Mouse (Mus musculus): ENCODE data around the gene Tedc1. TPM values are rescaled to one million over a fixed set of nuclear protein-coding genes. Genes with fewer than 3 reads are reported as not detected.
A peak's percentile ranks its signal among the peaks of the same experiment; 100 is the strongest.

The Tedc1 gene
- total RNA-seq (2021): 1 to 10 TPM in 1 of 2 experiments, under 1 TPM in 1; 0.82 to 1.5 TPM

DNA sequence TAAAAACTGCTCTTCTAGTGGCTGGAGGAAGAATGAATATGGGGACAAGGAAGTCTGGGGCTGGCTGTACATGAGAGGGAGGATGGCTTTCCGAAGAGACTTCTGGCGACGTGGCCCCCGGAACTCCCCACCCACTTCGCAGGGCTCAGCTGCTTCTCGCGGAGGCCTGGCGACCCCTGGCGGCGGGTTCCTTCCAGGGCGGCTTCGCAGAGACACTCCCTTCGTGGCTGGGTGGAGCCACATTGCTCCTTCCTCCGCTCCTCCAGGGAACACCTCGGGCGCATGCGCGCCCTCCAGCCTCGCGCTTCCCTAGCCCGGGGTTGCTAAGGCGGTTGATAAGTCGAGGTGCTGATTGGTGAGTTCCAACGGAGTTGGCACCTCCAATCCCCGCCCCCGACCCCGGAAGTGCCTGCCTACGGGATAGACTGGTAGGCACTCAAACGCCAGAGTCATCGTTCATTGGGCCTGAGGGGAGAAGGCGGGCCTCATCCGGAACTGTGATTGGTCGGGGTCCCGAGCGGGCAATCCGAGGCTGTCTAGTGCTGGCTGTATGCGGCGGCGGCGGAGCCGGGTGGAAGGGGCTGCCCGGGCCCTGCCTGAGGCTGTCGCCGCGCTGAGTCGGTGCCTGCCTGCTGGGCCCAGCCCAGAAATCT, at the start of gene Tedc1:
TSS of gene Tedc1 (plus strand) at position 535 of the 653 bp plus-strand sequence.
- peak; percentile 99 for DNase-seq

DNA sequence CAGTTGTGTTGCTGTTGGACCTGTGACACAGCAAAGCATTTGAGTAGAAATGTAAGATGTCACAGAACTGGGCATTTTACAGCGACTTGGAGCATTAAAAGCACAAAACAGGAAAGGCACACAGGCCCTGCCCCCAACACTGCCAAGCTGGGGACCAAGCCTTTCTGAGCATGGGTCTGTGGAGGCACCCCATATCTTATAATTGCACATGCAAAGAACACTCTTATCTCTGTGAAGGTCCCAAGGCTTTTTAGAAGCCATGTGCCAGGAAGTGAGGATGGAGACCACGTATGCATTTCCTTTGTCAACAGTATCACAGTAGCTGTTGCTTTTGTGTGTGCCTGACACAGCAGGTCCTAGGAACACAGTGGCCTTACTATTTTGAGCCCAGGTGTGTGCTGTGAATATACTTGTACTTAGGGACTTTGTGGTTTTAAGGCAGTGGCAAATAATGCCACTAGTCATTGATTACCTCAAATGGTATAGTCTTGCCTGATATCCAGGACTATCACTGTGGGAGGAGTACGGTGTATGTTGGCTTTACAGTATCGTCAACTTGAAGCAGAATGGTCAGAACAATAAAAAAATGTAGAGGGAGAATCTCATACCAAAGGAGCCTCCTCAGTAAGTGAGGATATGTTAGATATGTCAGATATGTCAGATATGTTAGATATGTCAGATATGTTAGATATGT, 48.6 kb upstream of the Tedc1 start:
- no peak for DNase-seq

DNA sequence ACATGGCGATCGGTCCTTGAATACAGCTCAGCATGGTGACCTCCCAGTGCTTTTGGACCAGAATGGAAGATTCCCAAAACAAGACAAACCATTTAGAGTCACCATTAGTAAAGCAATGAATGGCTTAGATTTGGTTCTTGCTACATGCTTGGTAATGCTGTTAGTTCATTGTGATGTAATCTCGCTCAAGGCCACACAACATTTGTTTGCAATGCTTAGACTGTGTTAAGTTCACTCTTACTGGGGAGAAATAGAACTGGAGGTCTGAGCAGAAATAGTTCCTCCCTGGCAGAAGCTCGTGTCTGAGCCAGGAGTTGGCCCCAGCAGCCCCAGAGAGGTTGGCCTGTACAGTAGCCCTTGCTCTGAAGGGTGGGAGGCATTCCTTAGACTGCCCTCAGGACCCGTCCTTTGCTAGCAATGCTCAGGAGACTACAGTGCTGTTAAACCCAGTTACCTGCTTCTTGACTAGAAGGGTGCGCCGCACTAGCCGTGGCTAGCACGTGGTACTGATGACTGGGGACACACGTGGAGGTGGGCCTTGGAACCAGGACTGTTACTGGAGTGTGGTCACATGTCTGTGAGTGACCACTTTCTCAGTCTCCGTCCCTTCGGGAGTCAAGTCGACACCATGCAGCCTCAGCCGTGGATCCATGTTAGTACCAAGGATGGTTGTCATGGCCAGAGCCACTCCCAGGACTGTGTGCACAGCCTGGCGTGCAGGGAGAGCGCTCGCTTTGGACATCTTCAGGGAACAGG, 47.5 kb upstream of the Tedc1 start:
- DNase-seq: no peak

DNA sequence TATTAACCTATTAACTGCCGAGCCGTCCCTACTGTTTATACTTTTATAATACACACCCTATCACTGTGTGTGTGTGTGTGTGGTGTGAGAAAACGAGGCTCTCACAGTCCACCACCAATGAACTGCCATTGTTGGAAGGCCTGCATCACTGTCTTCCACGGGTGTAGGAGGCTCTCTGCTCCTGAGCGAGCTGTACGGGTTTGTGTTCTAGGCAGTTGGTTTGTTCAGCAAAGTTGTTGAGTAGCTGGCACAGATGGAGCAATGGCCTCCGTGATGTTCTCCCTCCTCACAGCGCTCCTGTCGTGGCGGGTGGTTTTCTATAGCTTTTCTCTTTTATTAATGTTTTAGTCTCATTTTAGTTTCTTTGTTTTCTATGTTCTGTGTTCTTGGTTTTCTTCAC, 46.4 kb upstream of the Tedc1 start:
- no peak for DNase-seq

DNA sequence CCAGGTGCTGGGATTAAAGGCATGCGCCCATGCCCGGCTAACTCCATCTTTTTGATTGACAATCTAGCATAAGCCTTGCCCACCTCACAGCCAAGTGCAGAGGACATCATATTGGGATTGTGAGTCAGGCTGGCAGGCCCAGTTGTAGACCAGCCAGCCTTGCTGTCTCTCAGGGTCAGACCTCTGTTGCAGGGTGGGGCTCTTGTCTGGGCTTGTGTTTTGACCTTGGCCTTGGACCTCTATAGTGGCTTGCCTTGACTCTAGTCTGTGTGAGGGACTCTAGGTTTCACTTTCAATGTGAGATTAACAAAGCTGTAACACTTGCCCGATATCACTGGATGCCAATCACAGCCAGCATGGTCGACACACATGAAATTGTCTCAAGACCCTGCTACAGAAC, 42.1 kb upstream of the Tedc1 start:
- DNase-seq: no peak

DNA sequence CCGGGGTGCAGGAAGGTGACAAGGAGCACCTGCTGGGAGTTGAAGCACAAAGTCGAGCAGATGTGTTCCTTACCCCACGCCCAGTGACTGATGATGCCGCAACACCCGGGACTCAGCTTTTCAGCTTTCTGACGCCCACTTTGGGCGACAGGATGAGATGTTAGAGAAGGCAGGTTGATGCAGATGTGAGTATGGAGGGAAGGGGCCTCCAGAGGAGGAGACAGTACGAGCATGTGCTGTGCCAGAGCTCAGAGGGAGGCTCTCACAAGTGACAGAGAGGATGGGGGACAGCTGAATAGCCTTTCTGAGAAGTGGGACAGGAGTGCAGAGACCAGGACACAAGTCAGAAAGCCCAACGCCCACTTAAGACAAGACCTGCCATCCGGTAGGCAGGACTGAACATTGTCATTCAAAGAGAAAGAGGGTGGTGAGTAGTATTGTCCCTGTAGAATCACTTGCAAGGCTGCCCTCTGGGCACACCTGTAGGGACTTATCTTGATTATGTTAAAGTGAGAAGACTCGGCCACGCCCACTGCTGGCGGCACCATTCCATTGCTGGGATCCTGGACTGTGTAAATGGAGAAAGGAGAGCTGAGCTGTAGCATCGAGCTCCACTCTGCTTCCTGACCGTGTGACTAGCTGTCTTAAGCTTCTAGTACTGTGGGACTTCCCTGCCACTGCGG, 41.2 kb upstream of the Tedc1 start:
- no peak for DNase-seq

DNA sequence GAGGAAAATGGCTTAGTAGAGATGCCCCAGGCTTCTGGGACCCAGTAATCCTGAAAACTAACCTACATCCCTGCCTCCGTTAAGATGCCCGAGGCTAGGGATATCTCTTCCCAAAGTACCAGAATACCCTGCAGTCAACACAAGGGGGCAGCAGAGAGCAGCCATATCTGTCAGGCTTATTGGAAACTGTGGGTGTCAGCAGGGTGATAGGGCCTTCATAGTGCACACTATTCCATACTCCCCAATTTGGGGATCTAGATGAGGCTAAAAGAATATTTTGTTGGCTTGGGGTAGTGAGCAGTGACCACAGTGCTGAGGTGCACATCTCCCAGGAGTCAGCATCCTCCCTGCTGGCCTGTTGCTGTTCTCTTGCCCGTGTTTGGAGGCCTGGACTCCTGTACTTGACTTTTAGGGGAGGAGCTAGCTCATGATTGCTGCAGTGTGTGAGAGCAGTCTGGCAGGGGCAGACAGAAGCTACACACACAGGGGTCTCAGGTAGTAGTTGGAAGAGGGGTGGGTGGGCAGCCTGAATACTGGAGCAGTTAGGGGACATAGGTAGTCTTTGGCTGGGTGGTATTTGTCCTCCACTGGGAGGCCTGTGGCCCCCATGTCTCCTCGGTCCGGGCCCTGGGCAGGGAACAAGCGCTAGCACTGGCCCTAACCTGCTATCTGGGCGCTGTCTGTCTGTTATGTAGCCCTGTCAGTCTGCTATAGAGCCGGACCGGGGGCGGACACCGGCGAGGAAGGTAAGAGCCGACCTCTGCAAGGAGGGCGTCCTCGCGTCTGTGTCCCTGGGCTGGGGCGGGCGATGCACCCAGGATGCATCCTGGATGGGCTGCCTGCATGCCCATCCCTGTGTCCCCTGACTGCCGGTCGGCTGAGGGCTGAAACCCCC, 36.5 kb upstream of the Tedc1 start:
- DNase-seq: peak; percentile 75 to 82

DNA sequence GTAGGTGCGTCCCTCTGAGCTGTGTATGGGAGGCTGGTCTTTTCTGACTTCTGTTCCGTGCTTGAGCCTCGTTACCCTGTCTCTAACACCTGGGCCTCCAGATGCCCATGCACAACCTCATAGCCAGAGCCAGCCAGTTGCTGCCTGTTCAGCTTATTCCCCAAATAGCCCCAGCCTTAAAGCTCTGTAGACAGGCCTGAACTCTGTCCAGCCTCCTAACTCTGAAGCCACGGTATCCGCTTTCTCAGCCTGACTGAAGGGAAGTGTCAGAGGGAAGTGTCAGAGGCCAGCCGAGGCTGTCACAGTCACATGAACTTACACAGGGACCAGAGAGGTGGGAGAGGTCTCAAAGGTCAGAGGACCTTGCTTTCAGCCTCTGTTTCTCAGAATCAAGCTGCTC, 31.5 kb upstream of the Tedc1 start:
- no peak for DNase-seq

DNA sequence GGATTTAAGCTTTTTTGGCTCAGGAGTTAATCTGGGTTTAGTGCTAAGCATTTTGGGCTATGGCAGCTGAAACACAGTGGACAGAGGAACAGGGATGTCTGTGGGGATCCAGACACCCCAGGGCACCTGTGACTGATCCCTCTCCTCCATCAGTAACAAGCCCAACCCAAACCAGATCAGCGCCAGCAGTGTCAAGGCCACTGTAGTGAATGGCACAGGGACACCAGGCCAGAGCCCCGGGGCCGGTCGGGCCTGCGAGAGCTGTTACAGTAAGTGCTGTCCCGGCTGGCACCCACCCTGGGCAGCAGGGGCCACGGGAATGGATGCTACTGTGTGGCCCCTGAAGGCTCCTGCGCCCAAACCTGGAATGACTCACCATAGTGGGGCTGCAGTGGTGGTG, 25.5 kb upstream of the Tedc1 start:
- DNase-seq: no peak

DNA sequence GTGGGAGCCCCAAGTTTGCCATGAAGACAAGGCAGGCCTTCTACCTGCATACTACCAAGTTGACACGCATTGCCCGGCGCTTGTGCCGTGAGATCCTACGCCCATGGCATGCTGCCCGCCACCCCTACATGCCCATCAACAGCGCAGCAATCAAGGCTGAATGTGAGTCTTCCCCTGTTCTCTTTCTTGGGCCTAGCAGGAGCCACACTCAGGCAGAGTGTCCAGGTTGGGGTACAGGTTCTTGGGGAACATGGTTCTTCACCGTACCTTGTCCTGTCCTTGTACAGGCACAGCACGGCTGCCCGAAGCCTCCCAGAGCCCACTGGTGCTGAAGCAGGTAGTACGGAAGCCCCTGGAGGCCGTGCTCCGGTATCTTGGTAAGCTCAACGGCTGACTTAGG, 24.6 kb upstream of the Tedc1 start:
- no peak for DNase-seq

DNA sequence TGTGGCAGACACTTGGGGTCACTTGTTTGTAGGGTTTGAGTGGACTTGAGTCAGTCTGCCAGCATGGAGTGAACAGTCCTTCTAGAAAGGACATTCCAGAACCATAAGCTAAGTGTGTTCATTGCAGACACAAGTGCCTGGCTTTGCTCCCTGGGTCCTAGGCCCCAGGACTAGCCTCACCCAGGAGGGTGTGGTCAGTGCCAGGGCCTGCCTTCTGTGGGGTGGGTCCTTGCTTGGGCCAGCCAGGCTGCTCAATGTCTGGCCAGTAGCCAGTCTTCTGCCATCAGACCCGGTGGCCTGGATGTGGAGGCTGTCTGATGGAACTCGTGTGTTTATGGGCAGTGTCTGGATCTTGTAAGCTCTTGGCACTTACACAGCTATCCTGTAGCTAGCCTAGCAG, 23.7 kb upstream of the Tedc1 start:
- DNase-seq: peak in 1 of 2 experiments; percentile 52

DNA sequence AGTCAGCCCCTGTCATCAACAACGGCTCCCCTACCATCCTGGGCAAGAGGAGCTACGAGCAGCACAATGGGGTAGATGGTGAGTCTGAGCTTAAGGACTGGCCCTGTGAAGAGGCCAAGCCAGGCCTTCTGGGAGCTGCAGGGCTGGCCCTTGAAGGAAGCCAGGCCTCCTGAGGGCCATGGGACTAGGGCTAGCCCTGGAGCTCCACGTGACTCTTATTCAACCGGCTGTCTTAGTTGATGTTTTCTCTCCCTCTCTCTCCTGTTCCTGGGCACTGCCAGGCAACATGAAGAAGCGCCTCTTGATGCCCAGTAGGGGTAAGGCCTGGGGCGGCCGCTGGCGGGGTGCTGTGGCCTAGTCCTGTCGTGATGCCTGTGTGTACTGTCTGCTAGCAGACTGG, 23.0 kb upstream of the Tedc1 start:
- no peak for DNase-seq

DNA sequence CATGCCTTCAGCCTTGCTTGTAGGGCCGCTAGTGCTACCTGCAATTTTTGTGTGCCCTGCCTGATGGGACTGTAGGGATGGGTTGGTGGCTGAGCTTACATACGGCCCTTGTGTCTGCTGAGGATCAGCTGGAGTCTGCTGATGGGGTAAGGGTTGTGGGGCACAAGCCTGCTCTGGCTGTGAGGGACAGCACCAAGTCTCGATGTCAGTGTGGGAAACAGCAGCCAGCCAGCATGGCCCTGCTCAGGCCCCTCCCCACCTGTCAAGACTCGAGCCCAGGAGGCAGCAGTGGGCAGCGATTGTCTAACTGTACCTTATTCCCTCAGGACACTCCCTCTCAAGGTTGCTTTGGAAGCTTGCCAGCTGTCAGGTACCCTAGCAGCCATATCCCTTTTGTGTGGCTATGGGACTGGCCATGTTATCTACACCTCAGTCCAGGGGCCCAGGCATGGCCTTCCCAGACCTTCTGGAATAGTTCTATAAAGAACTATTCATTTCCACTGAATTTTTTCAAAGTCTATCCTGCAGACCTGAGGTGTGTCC, 22.3 kb upstream of the Tedc1 start:
- DNase-seq: no peak

DNA sequence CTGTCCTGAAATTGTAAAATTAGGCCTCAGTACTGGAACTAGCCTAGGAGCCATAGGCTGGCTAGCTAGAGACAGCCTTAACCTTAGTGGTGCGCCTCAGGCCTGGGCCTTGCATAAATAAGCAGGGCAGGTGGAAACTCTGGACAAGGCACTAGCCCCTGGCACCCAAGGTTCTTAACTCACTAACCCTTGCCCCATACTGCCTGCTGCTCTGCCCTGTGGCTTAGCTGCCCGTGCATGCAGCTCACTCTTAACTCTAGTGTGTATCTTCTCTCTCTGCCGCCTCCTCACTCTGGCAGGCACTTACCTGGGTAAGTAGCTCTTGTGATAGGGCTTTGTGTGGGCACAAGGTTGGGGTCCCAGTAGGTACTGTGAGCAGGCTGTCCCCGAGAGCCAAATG, 21.7 kb upstream of the Tedc1 start:
- DNase-seq: no peak

DNA sequence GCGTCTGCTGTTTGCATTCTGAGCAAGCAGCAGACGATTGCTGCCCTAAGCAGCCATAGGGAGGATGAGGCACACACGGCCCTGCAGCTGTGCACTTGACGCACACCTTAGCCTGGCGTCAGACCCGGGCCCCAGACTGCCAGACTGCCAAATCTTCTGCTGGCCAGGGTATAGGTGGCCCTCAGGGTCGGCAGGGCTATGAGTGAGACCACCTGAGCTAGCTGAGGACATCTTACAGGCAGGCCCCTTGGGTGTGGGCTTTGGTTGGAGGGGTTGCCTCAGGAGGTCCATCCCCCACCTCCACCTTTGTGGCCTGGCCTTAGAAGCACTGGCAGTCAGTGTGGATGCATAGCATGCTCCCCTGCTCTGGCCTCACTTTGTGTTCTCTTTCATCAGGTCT, 20.8 kb upstream of the Tedc1 start:
- no peak for DNase-seq

DNA sequence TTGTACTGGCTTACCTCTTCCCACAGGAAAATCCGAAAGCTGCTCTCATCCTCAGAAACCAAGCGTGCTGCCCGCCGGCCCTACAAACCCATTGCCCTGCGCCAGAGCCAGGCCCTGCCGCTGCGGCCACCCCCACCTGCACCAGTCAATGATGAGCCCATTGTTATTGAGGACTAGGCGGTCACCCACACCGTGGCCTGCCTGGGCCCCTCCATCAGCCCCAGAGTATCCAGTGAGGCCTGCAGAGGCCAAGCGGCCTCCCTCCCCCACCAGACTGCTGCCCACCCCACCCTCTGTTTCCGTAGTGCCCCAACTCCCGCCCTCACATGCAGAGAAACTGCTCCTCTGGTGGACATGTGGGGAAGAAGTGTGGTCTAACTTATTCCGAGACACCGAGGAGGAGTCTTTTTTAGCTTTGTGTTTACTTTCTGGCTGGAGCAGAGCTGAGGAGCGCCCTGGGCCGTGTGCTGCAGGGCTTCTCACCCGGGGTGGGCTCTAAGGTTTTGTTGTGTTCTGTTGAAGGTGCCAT, 19.7 kb upstream of the Tedc1 start:
- DNase-seq: no peak

DNA sequence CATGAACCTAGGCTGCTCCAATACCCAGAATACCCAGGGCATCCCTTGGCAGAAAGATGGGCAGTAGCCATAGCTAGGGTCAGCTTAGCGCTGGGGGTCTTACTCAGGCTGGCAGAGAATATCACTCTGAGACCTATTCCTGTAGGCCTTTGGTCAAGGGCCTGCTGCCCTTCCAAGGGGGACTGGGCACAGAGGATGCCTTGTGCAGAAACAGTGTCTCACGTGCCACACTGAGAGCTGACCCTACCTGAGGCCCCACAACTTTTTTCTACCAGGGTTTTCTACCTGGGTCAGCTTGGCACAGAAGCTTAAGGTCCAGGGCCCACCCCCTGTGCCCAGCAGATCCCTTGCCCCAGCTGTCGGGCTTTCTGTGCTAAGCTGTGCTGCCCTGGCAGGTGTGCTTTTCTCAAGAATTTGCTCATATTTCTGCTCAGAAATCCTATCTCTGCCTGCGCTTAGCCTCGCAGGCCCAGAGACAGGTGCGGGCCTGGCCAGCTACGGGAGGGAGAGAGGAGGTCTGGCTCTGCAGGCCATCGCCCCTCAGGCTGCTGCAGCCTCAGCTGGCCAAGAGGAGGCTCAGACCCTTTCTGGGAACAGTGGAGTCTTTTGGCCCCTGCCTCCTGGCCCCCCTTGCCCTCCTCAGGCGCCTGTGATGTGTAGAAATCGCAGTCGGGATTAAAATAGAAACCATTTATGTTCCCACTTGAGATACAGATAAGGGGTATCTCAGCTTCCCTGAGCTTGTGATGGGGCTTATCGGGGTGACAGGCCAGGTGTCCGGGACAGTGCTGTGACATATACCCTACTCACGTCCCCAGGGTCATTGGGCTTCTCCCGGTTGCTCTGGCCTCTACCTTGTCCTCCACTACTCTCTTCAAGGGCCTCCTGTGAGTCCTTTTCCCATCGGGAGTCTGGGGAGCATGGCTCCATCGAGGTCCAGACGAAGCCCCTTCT, 18.7 kb upstream of the Tedc1 start:
- no peak for DNase-seq

DNA sequence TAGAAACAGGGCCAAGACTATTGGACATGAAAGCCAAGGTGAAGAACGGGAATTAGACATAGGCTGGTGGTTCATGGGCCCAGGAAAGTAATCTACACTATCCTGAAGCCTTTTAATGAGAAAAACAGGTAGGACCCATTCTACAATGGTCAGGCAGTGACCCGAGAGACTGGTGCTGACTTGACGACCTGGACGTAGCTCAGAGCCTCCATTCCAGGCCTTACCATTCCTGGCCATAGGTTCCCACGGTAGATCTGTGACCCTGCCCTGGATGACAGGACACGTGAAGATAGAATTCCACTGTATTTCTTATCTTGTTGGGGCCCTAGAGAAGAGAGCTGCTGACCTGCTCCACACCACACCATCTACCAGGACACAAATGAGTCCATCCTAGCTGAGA, 17.9 kb upstream of the Tedc1 start:
- no peak for DNase-seq

DNA sequence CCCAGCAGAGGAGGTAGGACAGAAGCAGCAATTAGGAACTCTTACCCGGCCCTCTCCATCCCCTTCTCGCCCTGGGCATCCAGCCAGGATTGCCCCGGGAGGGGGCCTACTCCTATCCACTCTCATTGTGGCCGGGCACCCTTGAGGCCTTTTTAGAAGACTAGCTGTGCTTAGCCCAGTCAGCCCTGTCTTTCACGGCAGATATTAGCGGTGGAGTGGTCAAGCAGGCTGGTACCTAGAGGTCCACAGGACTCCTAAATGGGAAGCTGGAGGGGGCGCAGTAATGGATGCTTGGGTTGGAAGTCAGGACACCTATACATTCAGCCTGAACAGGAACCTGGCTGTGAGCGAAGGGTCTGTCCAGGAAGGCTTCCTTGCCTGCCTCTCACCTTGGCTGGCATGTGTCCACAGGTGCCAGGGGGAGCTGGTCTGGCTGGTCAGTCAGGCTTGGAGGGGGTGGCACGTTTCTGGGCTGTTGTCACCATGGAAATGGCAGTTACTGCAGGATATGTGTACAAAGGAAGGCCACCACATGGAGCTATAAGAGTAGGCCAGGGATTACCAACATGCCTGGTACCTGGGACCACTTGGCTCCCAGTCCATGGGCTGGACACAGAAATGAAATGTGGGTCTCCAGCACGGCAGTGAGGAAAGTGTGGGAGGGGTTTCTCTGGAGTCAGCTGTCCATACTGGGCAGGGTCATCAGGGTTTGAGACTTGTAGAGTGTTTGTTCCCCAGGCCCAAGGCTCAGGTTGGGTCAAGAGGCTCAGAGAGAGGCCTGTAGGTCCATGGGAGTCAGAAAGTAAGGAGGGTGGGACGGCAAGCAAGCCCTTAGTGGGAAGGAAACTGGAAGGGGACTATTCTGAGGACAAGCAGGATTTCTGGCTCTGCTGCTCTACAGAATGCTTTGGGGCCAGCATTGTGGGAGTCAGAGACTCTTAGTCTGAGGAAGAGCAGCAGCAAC, 17.0 kb upstream of the Tedc1 start:
- no peak for DNase-seq
